Mouse (Mus musculus) G1E (cell line): ENCODE measurements at regions not wholly inside any gene's neighbourhood (a gene's known extent, or its start where the extent isn't known, plus 50 kb on each side); places are given as distances from the start of the nearest gene placed in this dataset.

Source experiments
- CTCF ChIP-seq: IDR thresholded peaks from 2 replicates; pipeline ENCODE4 v1.5.1; 2012; ENCODE audit warnings: low read depth, low read length, inconsistent platforms, mixed read lengths
- TAL1 ChIP-seq: conservative IDR thresholded peaks from 2 replicates; pipeline ENCODE4 v1.6.1; 2012; ENCODE audit warnings: low read depth, low read length, inconsistent platforms, mixed read lengths

GRCm38 (mm10) chr2:72782355-72782754 lies 197.9 kb downstream of the Sp3 start:
- TF ChIP-seq CTCF (no peak), TAL1 (no peak)
